Mouse (Mus musculus): ENCODE results near the gene Tbx6. TPM values are rescaled to one million over a fixed set of nuclear protein-coding genes. Genes with fewer than 3 reads are reported as not detected.

The Tbx6 gene
- polyA plus RNA-seq, 1 experiment from 2014 or later, result 0.42 TPM

- H3K36me3 ChIP-seq (ENCODE audit: control insufficient read depth, insufficient read depth, low read length), result no peaks in the 10 kb centered on the region
- no peak overlapping the region for H3K27ac ChIP-seq (ENCODE audit: low read depth, low read length)
- H3K4me2 ChIP-seq (ENCODE audit: low read length), result no peak overlapping the region
- WGBS, result 66% methylated on average over 8 of the region's 8 CpGs
- DNase-seq (ENCODE audit: low spot score) (no peak), ATAC-seq (no peak)
- H3K4me1 ChIP-seq (ENCODE audit: control insufficient read depth, insufficient read depth, low read length), result no peaks in the 10 kb centered on the region
- H3K9me3 ChIP-seq (replicated peaks; ENCODE audit: control insufficient read depth, low read length), result no peaks in the 10 kb centered on the region
- no peak overlapping the region for H3K4me3 ChIP-seq (ENCODE audit: low read depth, low read length)
- no peaks in the 10 kb centered on the region for H3K27me3 ChIP-seq (replicated peaks; ENCODE audit: control insufficient read depth, insufficient read depth, low read length)
- H3K9ac ChIP-seq (ENCODE audit: low read length), result no peak overlapping the region
These were observed 34.5 kb downstream of the Tbx6 start for GRCm38 (mm10) chr7:126815726-126816222.

- 83% methylated on average over 8 of the region's 8 CpGs for WGBS
- ATAC-seq, result no peak
- DNase-seq (ENCODE audit: low spot score), result no peak
- no peak overlapping the region for H3K4me3 ChIP-seq (ENCODE audit: low read depth, low read length)
- no peaks in the 10 kb centered on the region for H3K36me3 ChIP-seq (ENCODE audit: control insufficient read depth, insufficient read depth, low read length)
- H3K4me2 ChIP-seq (ENCODE audit: low read length), result no peak overlapping the region
- H3K9me3 ChIP-seq (replicated peaks; ENCODE audit: control insufficient read depth, low read length), result no peaks in the 10 kb centered on the region
- H3K27ac ChIP-seq (ENCODE audit: low read depth, low read length), result no peak overlapping the region
- H3K27me3 ChIP-seq (replicated peaks; ENCODE audit: control insufficient read depth, insufficient read depth, low read length), result no peaks in the 10 kb centered on the region
- no peak overlapping the region for H3K9ac ChIP-seq (ENCODE audit: low read length)
- H3K4me1 ChIP-seq (ENCODE audit: control insufficient read depth, insufficient read depth, low read length), result no peaks in the 10 kb centered on the region
These were observed 35.2 kb downstream of the Tbx6 start for GRCm38 (mm10) chr7:126816494-126816893.

GRCm38 (mm10) chr7:126817595-126817994, 36.3 kb downstream of the Tbx6 start:
- Histone ChIP-seq H3K27me3 (replicated peaks; ENCODE audit: control insufficient read depth, insufficient read depth, low read length) (no peaks in the 10 kb centered on the region), H3K4me1 (ENCODE audit: control insufficient read depth, insufficient read depth, low read length) (peaks cover 5% of the 10 kb centered on the region), H3K4me2 (ENCODE audit: low read length) (no peak overlapping the region), H3K4me3 (ENCODE audit: low read depth, low read length) (no peak overlapping the region), H3K9me3 (replicated peaks; ENCODE audit: control insufficient read depth, low read length) (no peaks in the 10 kb centered on the region), H3K27ac (ENCODE audit: low read depth, low read length) (no peak overlapping the region), H3K36me3 (ENCODE audit: control insufficient read depth, insufficient read depth, low read length) (no peaks in the 10 kb centered on the region), H3K9ac (ENCODE audit: low read length) (no peak overlapping the region)
- 85% methylated on average over 7 of the region's 7 CpGs for WGBS
- ATAC-seq, result no peak
- no peak for DNase-seq (ENCODE audit: low spot score)

GRCm38 (mm10) chr7:126818818-126819217, 37.5 kb downstream of the Tbx6 start:
- Histone ChIP-seq H3K4me1 (ENCODE audit: control insufficient read depth, insufficient read depth, low read length) (peaks cover 5% of the 10 kb centered on the region), H3K4me3 (ENCODE audit: low read depth, low read length) (no peak overlapping the region), H3K27ac (ENCODE audit: low read depth, low read length) (no peak overlapping the region), H3K27me3 (replicated peaks; ENCODE audit: control insufficient read depth, insufficient read depth, low read length) (no peaks in the 10 kb centered on the region), H3K9me3 (replicated peaks; ENCODE audit: control insufficient read depth, low read length) (no peaks in the 10 kb centered on the region), H3K36me3 (ENCODE audit: control insufficient read depth, insufficient read depth, low read length) (no peaks in the 10 kb centered on the region), H3K4me2 (ENCODE audit: low read length) (no peak overlapping the region), H3K9ac (ENCODE audit: low read length) (no peak overlapping the region)
- no peak for DNase-seq (ENCODE audit: low spot score)
- WGBS, result 38% methylated on average over 1 of the region's 1 CpGs
- no peak for ATAC-seq

GRCm38 (mm10) chr7:126821835-126822511, 40.7 kb downstream of the Tbx6 start:
- WGBS, result 21% methylated on average over 7 of the region's 7 CpGs
- Histone ChIP-seq H3K4me3 (ENCODE audit: low read depth, low read length) (no peak overlapping the region), H3K9me3 (replicated peaks; ENCODE audit: control insufficient read depth, low read length) (no peaks in the 10 kb centered on the region), H3K9ac (ENCODE audit: low read length) (peak overlapping the region; percentile 82), H3K27ac (ENCODE audit: low read depth, low read length) (peak overlapping the region; percentile 78; the same call in 1 of the 2 replicates), H3K36me3 (ENCODE audit: control insufficient read depth, insufficient read depth, low read length) (peaks cover 4% of the 10 kb centered on the region; the same call in 1 of the 2 replicates), H3K27me3 (replicated peaks; ENCODE audit: control insufficient read depth, insufficient read depth, low read length) (no peaks in the 10 kb centered on the region), H3K4me1 (ENCODE audit: control insufficient read depth, insufficient read depth, low read length) (peaks cover 7% of the 10 kb centered on the region), H3K4me2 (ENCODE audit: low read length) (peak overlapping the region; percentile 68)
- DNase-seq (ENCODE audit: low spot score) (peak; percentile 82), ATAC-seq (no peak)

GRCm38 (mm10) chr7:126822741-126823140, 41.5 kb downstream of the Tbx6 start:
- peak overlapping the region; percentile 68 for H3K4me2 ChIP-seq (ENCODE audit: low read length)
- H3K4me1 ChIP-seq (ENCODE audit: control insufficient read depth, insufficient read depth, low read length), result peaks cover 7% of the 10 kb centered on the region
- WGBS, result 19% methylated on average over 9 of the region's 9 CpGs

GRCm38 (mm10) chr7:126823202-126823711, 42.0 kb downstream of the Tbx6 start:
- Histone ChIP-seq H3K9me3 (replicated peaks; ENCODE audit: control insufficient read depth, low read length) (no peaks in the 10 kb centered on the region), H3K4me2 (ENCODE audit: low read length) (peak overlapping the region; percentile 68), H3K4me1 (ENCODE audit: control insufficient read depth, insufficient read depth, low read length) (peaks cover 7% of the 10 kb centered on the region), H3K4me3 (ENCODE audit: low read depth, low read length) (peak overlapping the region; percentile 61), H3K36me3 (ENCODE audit: control insufficient read depth, insufficient read depth, low read length) (peaks cover 4% of the 10 kb centered on the region; the same call in 1 of the 2 replicates), H3K9ac (ENCODE audit: low read length) (peak overlapping the region; percentile 82), H3K27ac (ENCODE audit: low read depth, low read length) (peak overlapping the region; percentile 78), H3K27me3 (replicated peaks; ENCODE audit: control insufficient read depth, insufficient read depth, low read length) (no peaks in the 10 kb centered on the region)
- WGBS, result 0% methylated on average over 13 of the region's 19 CpGs
- ATAC-seq, result peak; percentile 78
- peak; percentile 72 for DNase-seq (ENCODE audit: low spot score)

More at GRCm38 (mm10) chr7:126822741-126823140, 41.5 kb downstream of the Tbx6 start:
- DNase-seq (ENCODE audit: low spot score), result no peak
- Histone ChIP-seq H3K27me3 (replicated peaks; ENCODE audit: control insufficient read depth, insufficient read depth, low read length) (no peaks in the 10 kb centered on the region), H3K9me3 (replicated peaks; ENCODE audit: control insufficient read depth, low read length) (no peaks in the 10 kb centered on the region), H3K27ac (ENCODE audit: low read depth, low read length) (peak overlapping the region; percentile 78; the same call in 1 of the 2 replicates), H3K4me3 (ENCODE audit: low read depth, low read length) (peak overlapping the region; percentile 61), H3K36me3 (ENCODE audit: control insufficient read depth, insufficient read depth, low read length) (peaks cover 4% of the 10 kb centered on the region; the same call in 1 of the 2 replicates), H3K9ac (ENCODE audit: low read length) (peak overlapping the region; percentile 82)
- peak; percentile 32; the same call in 1 of the 2 replicates for ATAC-seq

- peak; percentile 16 for ATAC-seq
- Histone ChIP-seq H3K27ac (ENCODE audit: low read depth, low read length) (peak overlapping the region; percentile 78), H3K4me3 (ENCODE audit: low read depth, low read length) (peak overlapping the region; percentile 61), H3K4me2 (ENCODE audit: low read length) (peak overlapping the region; percentile 68), H3K9me3 (replicated peaks; ENCODE audit: control insufficient read depth, low read length) (no peaks in the 10 kb centered on the region), H3K9ac (ENCODE audit: low read length) (peak overlapping the region; percentile 82), H3K27me3 (replicated peaks; ENCODE audit: control insufficient read depth, insufficient read depth, low read length) (no peaks in the 10 kb centered on the region), H3K4me1 (ENCODE audit: control insufficient read depth, insufficient read depth, low read length) (peaks cover 7% of the 10 kb centered on the region), H3K36me3 (ENCODE audit: control insufficient read depth, insufficient read depth, low read length) (peaks cover 8% of the 10 kb centered on the region; the same call in 1 of the 2 replicates)
- peak; percentile 11 for DNase-seq (ENCODE audit: low spot score)
- WGBS, result 11% methylated on average over 10 of the region's 10 CpGs
These were observed 42.7 kb downstream of the Tbx6 start for GRCm38 (mm10) chr7:126823940-126824339.

GRCm38 (mm10) chr7:126825403-126825802, 44.1 kb downstream of the Tbx6 start:
- H3K4me3 ChIP-seq (ENCODE audit: low read depth, low read length), result no peak overlapping the region
- no peaks in the 10 kb centered on the region for H3K9me3 ChIP-seq (replicated peaks; ENCODE audit: control insufficient read depth, low read length)
- H3K4me2 ChIP-seq (ENCODE audit: low read length), result peak overlapping the region; percentile 68; the same call in 1 of the 2 replicates
- peaks cover 7% of the 10 kb centered on the region for H3K4me1 ChIP-seq (ENCODE audit: control insufficient read depth, insufficient read depth, low read length)
- DNase-seq (ENCODE audit: low spot score), result no peak
- H3K27ac ChIP-seq (ENCODE audit: low read depth, low read length), result no peak overlapping the region
- peaks cover 8% of the 10 kb centered on the region; the same call in 1 of the 2 replicates for H3K36me3 ChIP-seq (ENCODE audit: control insufficient read depth, insufficient read depth, low read length)
- ATAC-seq, result no peak
- no peaks in the 10 kb centered on the region for H3K27me3 ChIP-seq (replicated peaks; ENCODE audit: control insufficient read depth, insufficient read depth, low read length)
- WGBS, result 24% methylated on average over 8 of the region's 8 CpGs
- H3K9ac ChIP-seq (ENCODE audit: low read length), result no peak overlapping the region

Measured in forebrain, embryonic 14.5 days (tissue).